9 mouse cellular contexts compared by ENCODE assay signal in the genomic region with DNA sequence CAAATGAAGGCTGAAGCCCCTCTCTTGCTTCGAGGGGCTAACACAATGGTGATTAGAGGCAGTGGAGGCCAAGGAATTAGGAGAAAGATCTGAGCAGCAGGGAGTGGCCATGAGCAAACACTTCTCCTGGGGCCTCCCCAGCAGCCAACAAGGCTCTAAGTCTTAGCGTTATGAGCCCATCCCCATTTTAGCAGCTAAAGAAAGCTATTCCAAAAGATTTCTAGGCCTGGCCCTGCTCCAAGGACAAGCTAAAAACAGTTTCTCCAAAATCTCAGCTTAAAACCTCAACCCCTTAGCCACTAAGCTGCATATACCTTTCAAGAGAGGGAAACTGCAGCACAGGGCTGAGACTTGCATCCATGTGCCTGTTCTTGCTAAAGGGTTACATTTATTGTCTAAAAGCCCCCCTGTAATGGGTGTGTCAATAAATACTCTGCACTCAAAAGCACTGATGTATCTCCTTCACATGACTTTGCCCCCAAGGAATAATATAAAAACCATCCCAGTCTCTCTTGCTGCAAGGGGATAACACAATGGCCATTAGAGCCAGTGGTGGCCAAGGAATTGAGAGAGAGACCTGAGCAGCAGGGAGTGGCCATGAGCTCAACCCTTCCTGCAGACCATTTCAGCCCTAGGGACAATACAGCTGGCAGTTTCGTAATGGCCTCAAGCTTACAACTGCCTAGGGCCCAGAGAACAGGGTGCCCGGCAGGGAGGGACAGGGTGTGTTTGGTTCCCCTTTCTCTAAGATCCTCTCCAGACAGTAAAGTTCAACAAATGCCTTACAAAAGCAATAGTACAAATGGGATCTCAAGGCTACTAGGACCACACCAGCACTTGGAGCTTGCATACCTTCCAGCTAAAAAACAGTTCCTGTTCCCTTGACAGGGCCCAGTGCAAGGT. TPM values are rescaled to one million over a fixed set of nuclear protein-coding genes. Genes with fewer than 3 reads are reported as not detected.
DNase-seq lines count a peak whose midpoint lies in the region; ATAC-seq lines count a peak whose summit lies in the region.
"Had no signal": no experiment of that assay in that cellular context is flagged by ENCODE, and none has a peak within 500 bp of the region (broad histone marks: within the 10 kb centered on the region; RNA-seq: fewer than 3 reads in every experiment).

No protein-coding gene starts in this region.

- H3K4me3 ChIP-seq in embryonic facial prominence, embryonic 12.5 days = no peak overlapping the region
- no peak overlapping the region for H3K4me3 ChIP-seq in heart, embryonic 10.5 days
- H3K4me3 ChIP-seq in limb, embryonic 10.5 days = no peak overlapping the region
- H3K4me3 ChIP-seq in midbrain, embryonic 13.5 days (replicated peaks) = no peak overlapping the region
- H3K4me3 ChIP-seq: erythroblast, embryonic 14.5 days had no signal

- peak overlapping the region; percentile 17; the same call in 1 of the 2 replicates for H3K4me2 ChIP-seq in embryonic facial prominence, embryonic 12.5 days (replicated peaks)
- 0 out of 2 replicates have a peak overlapping the region, but pooled peaks have one; percentile 4 for H3K4me2 ChIP-seq in midbrain, embryonic 13.5 days (replicated peaks)

- 29% methylated on average over 4 of the region's 4 CpGs for WGBS in embryonic facial prominence, embryonic 12.5 days
- 41% methylated on average over 4 of the region's 4 CpGs for WGBS in heart, embryonic 10.5 days
- 35% methylated on average over 4 of the region's 4 CpGs for whole genome bisulfite sequencing in limb, embryonic 10.5 days
- WGBS in midbrain, embryonic 13.5 days = 26% methylated on average over 4 of the region's 4 CpGs

- H3K4me1 ChIP-seq in embryonic facial prominence, embryonic 12.5 days = peaks cover 83% of the 10 kb centered on the region
- H3K4me1 ChIP-seq in heart, embryonic 10.5 days = peaks cover 80% of the 10 kb centered on the region
- H3K4me1 ChIP-seq in limb, embryonic 10.5 days = peaks cover 77% of the 10 kb centered on the region
- peaks cover 90% of the 10 kb centered on the region for H3K4me1 ChIP-seq in midbrain, embryonic 13.5 days (replicated peaks)

- H3K27ac ChIP-seq in embryonic facial prominence, embryonic 12.5 days = peak overlapping the region; percentile 78
- peak overlapping the region; percentile 70 for H3K27ac ChIP-seq in heart, embryonic 10.5 days
- H3K27ac ChIP-seq in limb, embryonic 10.5 days = peak overlapping the region; percentile 57; the same call in 1 of the 2 replicates
- peak overlapping the region; percentile 65 for H3K27ac ChIP-seq in midbrain, embryonic 13.5 days

- H3K27me3 ChIP-seq in embryonic facial prominence, embryonic 12.5 days = no peaks in the 10 kb centered on the region
- H3K27me3 ChIP-seq in heart, embryonic 10.5 days (ENCODE audit: insufficient read depth, poor library complexity, severe bottlenecking) = no peaks in the 10 kb centered on the region
- H3K27me3 ChIP-seq in limb, embryonic 10.5 days (ENCODE audit: low read depth, poor library complexity, severe bottlenecking) = no peaks in the 10 kb centered on the region
- H3K27me3 ChIP-seq in midbrain, embryonic 13.5 days = no peaks in the 10 kb centered on the region

- H3K36me3 ChIP-seq in embryonic facial prominence, embryonic 12.5 days = no peaks in the 10 kb centered on the region
- no peaks in the 10 kb centered on the region for H3K36me3 ChIP-seq in heart, embryonic 10.5 days
- H3K36me3 ChIP-seq in limb, embryonic 10.5 days = 0 out of 2 replicates have a peak, but pooled peaks cover 2% of the 10 kb centered on the region
- H3K36me3 ChIP-seq in midbrain, embryonic 13.5 days = no peaks in the 10 kb centered on the region

- DNase-seq in right cerebral cortex, adult 18-20 months = peak; percentile 83
- no peak for DNase-seq in right cerebral cortex, postnatal 25 days
- no peak for DNase-seq in heart, embryonic 10.5 days (ENCODE audit: low spot score)
- no peak for DNase-seq in limb, embryonic 10.5 days (ENCODE audit: low spot score)
- DNase-seq in urinary bladder, adult 18-20 months (ENCODE audit: low spot score in 2 of 2) = no peak

- ATAC-seq in embryonic facial prominence, embryonic 12.5 days (ENCODE audit: insufficient number of reproducible peaks, insufficient read depth, low FRiP score, low TSS enrichment) = no peak
- no peak for ATAC-seq in midbrain, embryonic 13.5 days
- no peak for ATAC-seq in cerebellum, adult (ENCODE audit: insufficient number of reproducible peaks, low FRiP score, low TSS enrichment)

- H3K9me3 ChIP-seq in embryonic facial prominence, embryonic 12.5 days = no peaks in the 10 kb centered on the region
- H3K9me3 ChIP-seq in heart, embryonic 10.5 days = no peaks in the 10 kb centered on the region
- no peaks in the 10 kb centered on the region for H3K9me3 ChIP-seq in limb, embryonic 10.5 days (replicated peaks)
- H3K9me3 ChIP-seq in midbrain, embryonic 13.5 days = no peaks in the 10 kb centered on the region

- no peak overlapping the region; the same call in 1 of the 2 replicates for H3K9ac ChIP-seq in embryonic facial prominence, embryonic 12.5 days
- H3K9ac ChIP-seq in midbrain, embryonic 13.5 days (replicated peaks) = peak overlapping the region; percentile 19; the same call in 1 of the 2 replicates

RNA-seq across cellular contexts. Expression of gene Tspan14, which starts 8.3 kb away (rescaled TPM):
- 87.6 and 89.7 TPM in 2 replicates for polyA plus RNA-seq in embryonic facial prominence, embryonic 12.5 days (2016; fragmentation: Nextera tagmentation; extraction: Ambion mirVana)
- polyA plus RNA-seq in heart, embryonic 10.5 days (2016; fragmentation: Nextera tagmentation; extraction: Ambion mirVana) = 42.3 and 58.6 TPM in 2 replicates
- 75.3 and 77.6 TPM in 2 replicates for polyA plus RNA-seq in limb, embryonic 10.5 days (2016; fragmentation: Nextera tagmentation; extraction: Ambion mirVana)
- 79.7 and 80.4 TPM in 2 replicates for polyA plus RNA-seq in midbrain, embryonic 13.5 days (2015; fragmentation: Nextera tagmentation; extraction: Ambion mirVana)

RNA-seq across cellular contexts. Expression of gene Fam213a, which starts 55.3 kb away (rescaled TPM):
- 57.1 and 57.7 TPM in 2 replicates for polyA plus RNA-seq in embryonic facial prominence, embryonic 12.5 days (2016; fragmentation: Nextera tagmentation; extraction: Ambion mirVana)
- 76.8 and 81.5 TPM in 2 replicates for polyA plus RNA-seq in heart, embryonic 10.5 days (2016; fragmentation: Nextera tagmentation; extraction: Ambion mirVana)
- polyA plus RNA-seq in limb, embryonic 10.5 days (2016; fragmentation: Nextera tagmentation; extraction: Ambion mirVana) = 27.5 and 37.0 TPM in 2 replicates
- polyA plus RNA-seq in midbrain, embryonic 13.5 days (2015; fragmentation: Nextera tagmentation; extraction: Ambion mirVana) = 66.9 and 67.2 TPM in 2 replicates
